Mouse (Mus musculus) neural tube, embryonic 12.5 days (tissue): ENCODE data around the gene Zranb1. TPM values are rescaled to one million over a fixed set of nuclear protein-coding genes. Genes with fewer than 3 reads are reported as not detected.

ENCODE experiments used
- ATAC-seq: fragments of 200-750 bp; cut with Nextera tagmentation; 2 replicates; pipeline ENCODE4 v1.8.0; 2017; ENCODE audit warnings: low read depth, mild to moderate bottlenecking, moderate TSS enrichment, moderate library complexity; ENCODE audit not compliant: low FRiP score
- H3K27ac ChIP-seq: fragments of 300-500 bp; sonication (generic); 2 replicates; pipeline ENCODE4 v1.5.1; 2016
- H3K27me3 ChIP-seq: fragments of 300-500 bp; sonication (generic); replicated peaks from 2 replicates; pipeline ENCODE4 v1.6.1; 2016; ENCODE audit warnings: mild to moderate bottlenecking
- H3K36me3 ChIP-seq: fragments of 300-500 bp; sonication (generic); 2 replicates; pipeline ENCODE4 v1.6.1; 2016; ENCODE audit warnings: mild to moderate bottlenecking
- H3K4me1 ChIP-seq: fragments of 300-500 bp; sonication (generic); 2 replicates; pipeline ENCODE4 v1.6.1; 2016
- H3K4me2 ChIP-seq: fragments of 300-500 bp; sonication (generic); replicated peaks from 2 replicates; pipeline ENCODE4 v1.6.1; 2016; ENCODE audit warnings: mild to moderate bottlenecking
- H3K4me3 ChIP-seq: fragments of 300-500 bp; sonication (generic); 2 replicates; pipeline ENCODE4 v1.5.1; 2016
- H3K9ac ChIP-seq: fragments of 300-500 bp; sonication (generic); 2 replicates; pipeline ENCODE4 v1.6.1; 2016; ENCODE audit warnings: mild to moderate bottlenecking
- H3K9me3 ChIP-seq: fragments of 300-500 bp; sonication (generic); 2 replicates; pipeline ENCODE4 v1.6.1; 2016; ENCODE audit warnings: mild to moderate bottlenecking
- WGBS: fragments of 180-500 bp; shearing (Covaris S2); methylation state at CpG from one replicate; pipeline ENCODE4 v1.1.7; 2016; 5-methylcytosine and 5-hydroxymethylcytosine counted together
- polyA plus RNA-seq: library from polyadenylated mRNA; unstranded; fragments of >200 nt; fragmentation: Nextera tagmentation; extraction: Ambion mirVana; gene quantifications from 2 replicates; pipeline ENCODE4 v1.2.1, GENCODE M21; 2016

Gene Zranb1
- polyA plus RNA-seq, 1 experiment from 2014 or later = 19.7 TPM

DNA sequence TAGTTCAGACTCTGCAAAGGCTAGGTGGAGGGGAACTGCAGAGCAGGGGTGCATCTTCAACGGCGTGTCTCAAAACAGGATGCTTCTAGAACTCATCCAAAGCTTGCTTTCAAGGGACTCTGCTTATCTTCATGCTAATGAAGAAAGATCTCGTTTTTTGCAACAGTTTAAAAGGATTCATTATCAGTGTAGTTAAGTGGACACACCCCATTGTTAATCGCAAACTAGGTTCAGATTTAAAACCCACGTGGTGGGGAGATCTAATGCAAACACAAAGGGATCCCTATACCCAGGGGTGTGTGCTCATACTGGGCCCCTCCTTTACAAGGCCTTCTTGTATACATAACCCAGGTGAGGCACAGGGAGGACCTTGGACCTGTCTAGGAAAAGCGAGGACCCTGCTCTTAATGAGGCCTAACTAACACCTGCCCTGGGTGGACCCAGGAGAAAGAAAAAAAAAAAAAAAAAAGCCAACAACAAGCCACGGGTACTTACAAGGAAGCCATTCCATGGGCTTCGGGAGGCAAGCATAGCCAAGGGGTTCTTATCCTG, 98.6 kb downstream of the Zranb1 start:
- WGBS = 86% methylated on average over 8 of the region's 8 CpGs
- Histone ChIP-seq H3K27me3 (no peaks in the 10 kb centered on the region), H3K9me3 (no peaks in the 10 kb centered on the region), H3K36me3 (no peaks in the 10 kb centered on the region), H3K4me3 (no peak overlapping the region), H3K9ac (no peak overlapping the region), H3K4me2 (no peak overlapping the region), H3K4me1 (peaks cover 29% of the 10 kb centered on the region), H3K27ac (no peak overlapping the region)
- no peak for ATAC-seq

DNA sequence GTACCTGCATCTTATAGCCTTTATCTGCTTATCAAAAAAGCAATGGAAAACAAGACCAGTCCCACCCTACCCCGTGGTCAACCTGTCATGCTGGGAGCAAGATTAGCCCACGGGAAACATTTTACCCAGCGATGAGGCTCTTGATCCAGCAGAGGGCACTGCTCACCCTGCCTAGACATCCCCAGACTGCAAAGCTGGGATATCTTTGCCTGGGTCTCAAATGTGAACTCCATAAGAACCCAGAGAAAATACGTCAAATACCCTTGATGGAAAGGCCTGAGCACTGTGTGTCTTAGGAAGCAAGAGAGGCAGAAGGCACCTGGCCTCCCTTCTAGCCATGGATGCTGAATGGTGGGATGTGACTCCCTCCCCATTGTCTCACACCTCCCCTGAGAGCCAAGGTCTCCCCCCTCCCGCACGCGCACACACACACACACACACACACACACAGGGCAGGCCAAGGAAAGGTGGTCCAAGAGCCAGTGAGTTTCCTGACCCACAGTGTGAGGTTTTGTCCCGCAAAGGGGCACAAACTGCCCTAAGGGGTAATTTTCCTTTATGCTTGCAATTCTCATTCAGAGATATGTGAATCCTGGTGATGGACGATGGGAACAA, 101.8 kb downstream of the Zranb1 start:
- ATAC-seq = peak; percentile 46; the same call in 1 of the 2 replicates
- H3K4me1 ChIP-seq = peaks cover 48% of the 10 kb centered on the region

DNA sequence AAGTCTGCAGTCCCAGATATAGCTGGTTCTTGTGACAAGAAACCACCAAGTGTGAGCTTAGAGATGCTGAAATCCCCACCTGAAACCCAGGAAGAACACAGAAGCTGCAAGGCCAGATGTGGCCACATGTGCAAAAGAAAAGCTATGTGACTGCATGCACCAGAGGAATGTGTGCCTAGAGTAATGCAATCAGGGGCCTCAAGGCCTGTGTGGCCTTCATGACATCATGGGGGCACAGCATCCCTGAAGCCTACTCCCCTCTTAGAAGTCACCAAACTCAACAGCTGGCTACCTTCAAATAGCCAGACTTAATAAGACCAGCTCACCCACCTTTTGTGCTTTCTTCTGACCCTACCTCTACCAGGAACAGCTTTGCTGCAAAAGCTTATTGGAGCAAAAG, 105.0 kb downstream of the Zranb1 start:
- H3K4me3 ChIP-seq = no peak overlapping the region
- no peak overlapping the region for H3K27ac ChIP-seq
- H3K36me3 ChIP-seq = no peaks in the 10 kb centered on the region
- no peak overlapping the region for H3K9ac ChIP-seq
- H3K9me3 ChIP-seq = no peaks in the 10 kb centered on the region
- H3K27me3 ChIP-seq = no peaks in the 10 kb centered on the region
- H3K4me1 ChIP-seq = peaks cover 56% of the 10 kb centered on the region
- ATAC-seq = no peak
- H3K4me2 ChIP-seq = no peak overlapping the region

More for the DNA sequence above, 101.8 kb downstream of the Zranb1 start:
- Histone ChIP-seq H3K4me3 (no peak overlapping the region), H3K4me2 (no peak overlapping the region), H3K36me3 (no peaks in the 10 kb centered on the region), H3K9me3 (no peaks in the 10 kb centered on the region), H3K27ac (no peak overlapping the region), H3K27me3 (no peaks in the 10 kb centered on the region), H3K9ac (no peak overlapping the region)
- 44% methylated on average over 9 of the region's 9 CpGs for WGBS

Other genes starting within 250 kb of the Zranb1 start
- gene Fam53b, start 117.3 kb upstream of the Zranb1 start, polyA plus RNA-seq = 25.0 and 25.3 TPM in 2 replicates
- 79.1 and 79.6 TPM in 2 replicates for gene Eef1akmt2, start 78.5 kb upstream of the Zranb1 start, polyA plus RNA-seq
- 36.5 and 41.1 TPM in 2 replicates for gene Abraxas2, start 71.9 kb upstream of the Zranb1 start, polyA plus RNA-seq
- gene Fgfr2, start 192.2 kb downstream of the Zranb1 start, polyA plus RNA-seq = 65.0 and 68.0 TPM in 2 replicates
- gene Ctbp2, start 193.2 kb downstream of the Zranb1 start, polyA plus RNA-seq = 122 and 131 TPM in 2 replicates